Mouse (Mus musculus): Measurements from ENCODE around the gene Lpcat4. TPM values are rescaled to one million over a fixed set of nuclear protein-coding genes. Genes with fewer than 3 reads are reported as not detected.
A peak's percentile ranks its signal among the peaks of the same experiment; 100 is the strongest.

Gene Lpcat4
- polyA plus RNA-seq, 1 experiment from 2014 or later: 8.4 TPM

DNA sequence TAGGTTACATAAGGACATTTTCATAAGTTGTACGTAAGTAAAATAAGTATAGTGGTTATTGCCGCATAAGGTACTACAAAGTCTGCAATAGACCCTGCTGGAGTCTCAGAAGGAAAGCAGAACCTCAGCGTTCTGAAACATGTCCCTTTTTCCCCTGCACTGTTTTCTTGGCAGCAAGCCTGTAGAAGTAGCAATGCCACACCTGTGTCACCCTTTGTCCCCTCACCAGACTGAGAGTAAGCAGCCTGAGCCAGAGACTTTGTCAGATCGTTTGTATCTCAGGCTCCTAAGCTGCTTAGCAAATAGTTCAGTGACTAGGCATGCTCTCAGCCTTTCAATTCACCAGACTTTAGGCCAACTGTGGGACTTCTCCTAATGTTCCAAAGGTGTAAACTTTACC, 47.8 kb downstream of the Lpcat4 start:
- peak; percentile 68 for ATAC-seq
- Histone ChIP-seq H3K27me3 (replicated peaks; ENCODE audit: control insufficient read depth, insufficient read depth, low read length) (no peaks in the 10 kb centered on the region), H3K27ac (ENCODE audit: low read depth, low read length) (peak overlapping the region; percentile 62), H3K4me1 (replicated peaks; ENCODE audit: control insufficient read depth, insufficient read depth, low read length) (no peaks in the 10 kb centered on the region), H3K9ac (ENCODE audit: low read depth, low read length) (no peak overlapping the region), H3K9me3 (ENCODE audit: control insufficient read depth) (no peaks in the 10 kb centered on the region), H3K36me3 (ENCODE audit: control insufficient read depth, insufficient read depth) (no peaks in the 10 kb centered on the region), H3K4me3 (ENCODE audit: low read depth, low read length) (no peak overlapping the region), H3K4me2 (replicated peaks; ENCODE audit: low read depth) (peak overlapping the region; percentile 45; the same call in 1 of the 2 replicates)
- 37% methylated on average over 4 of the region's 4 CpGs for WGBS
- no peak for TF ChIP-seq CTCF (IDR thresholded peaks at IDR 0.05; ENCODE audit: low read depth)

DNA sequence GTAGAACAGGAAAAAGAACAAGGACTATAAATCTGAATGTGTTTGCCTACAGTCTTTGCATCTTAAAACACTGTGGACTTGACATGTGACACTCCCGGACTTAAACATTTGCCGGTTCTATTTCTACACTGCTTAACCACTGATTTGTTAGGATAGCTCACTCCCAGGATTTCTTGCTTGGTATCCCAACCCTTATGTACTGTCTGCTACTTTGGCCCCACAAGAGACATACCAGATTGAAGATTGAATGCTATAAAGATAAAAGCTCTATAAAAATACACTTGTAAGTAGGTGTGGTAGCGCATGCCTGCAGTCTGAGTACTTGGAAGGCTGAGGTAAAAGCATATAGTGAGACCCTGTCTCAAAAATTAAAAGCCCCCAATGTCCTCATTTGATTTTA, 50.2 kb downstream of the Lpcat4 start:
- Histone ChIP-seq H3K36me3 (ENCODE audit: control insufficient read depth, insufficient read depth) (0 out of 2 replicates have a peak, but pooled peaks cover 6% of the 10 kb centered on the region), H3K9ac (ENCODE audit: low read depth, low read length) (no peak overlapping the region), H3K27ac (ENCODE audit: low read depth, low read length) (no peak overlapping the region), H3K27me3 (replicated peaks; ENCODE audit: control insufficient read depth, insufficient read depth, low read length) (no peaks in the 10 kb centered on the region), H3K4me1 (replicated peaks; ENCODE audit: control insufficient read depth, insufficient read depth, low read length) (no peaks in the 10 kb centered on the region), H3K4me2 (replicated peaks; ENCODE audit: low read depth) (no peak overlapping the region; the same call in 1 of the 2 replicates), H3K9me3 (ENCODE audit: control insufficient read depth) (no peaks in the 10 kb centered on the region), H3K4me3 (ENCODE audit: low read depth, low read length) (no peak overlapping the region)
- WGBS: 27% methylated on average over 3 of the region's 3 CpGs
- ATAC-seq: peak; percentile 53; the same call in 1 of the 2 replicates
- TF ChIP-seq CTCF (IDR thresholded peaks at IDR 0.05; ENCODE audit: low read depth): no peak

DNA sequence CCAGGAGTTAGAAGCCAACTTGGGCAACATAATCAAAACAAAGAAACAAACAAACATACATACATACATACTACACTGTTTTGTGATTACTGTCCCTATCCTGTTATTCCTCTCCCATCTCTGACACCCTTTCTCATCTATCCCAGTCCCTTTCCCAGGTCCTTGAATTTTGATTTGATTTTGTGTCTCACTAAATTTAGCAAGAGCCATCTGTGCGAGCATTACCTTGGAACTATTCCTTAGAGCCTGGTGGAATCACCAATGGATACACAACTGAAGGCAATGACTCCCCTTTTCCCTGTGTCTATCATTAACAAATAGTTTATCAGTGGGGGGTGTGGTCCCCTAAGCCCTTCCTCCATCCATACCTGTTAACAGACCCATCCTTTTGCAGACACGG, 53.6 kb downstream of the Lpcat4 start:
- no peaks in the 10 kb centered on the region for H3K4me1 ChIP-seq (replicated peaks; ENCODE audit: control insufficient read depth, insufficient read depth, low read length)
- H3K4me3 ChIP-seq (ENCODE audit: low read depth, low read length): no peak overlapping the region
- no peaks in the 10 kb centered on the region for H3K9me3 ChIP-seq (ENCODE audit: control insufficient read depth)
- 81% methylated on average over 2 of the region's 2 CpGs for WGBS
- H3K27ac ChIP-seq (ENCODE audit: low read depth, low read length): no peak overlapping the region
- H3K4me2 ChIP-seq (replicated peaks; ENCODE audit: low read depth): no peak overlapping the region
- no peak overlapping the region for H3K9ac ChIP-seq (ENCODE audit: low read depth, low read length)
- 0 out of 2 replicates have a peak, but pooled peaks cover 6% of the 10 kb centered on the region for H3K36me3 ChIP-seq (ENCODE audit: control insufficient read depth, insufficient read depth)
- TF ChIP-seq CTCF (IDR thresholded peaks at IDR 0.05; ENCODE audit: low read depth): no peak
- no peak for ATAC-seq
- no peaks in the 10 kb centered on the region for H3K27me3 ChIP-seq (replicated peaks; ENCODE audit: control insufficient read depth, insufficient read depth, low read length)

DNA sequence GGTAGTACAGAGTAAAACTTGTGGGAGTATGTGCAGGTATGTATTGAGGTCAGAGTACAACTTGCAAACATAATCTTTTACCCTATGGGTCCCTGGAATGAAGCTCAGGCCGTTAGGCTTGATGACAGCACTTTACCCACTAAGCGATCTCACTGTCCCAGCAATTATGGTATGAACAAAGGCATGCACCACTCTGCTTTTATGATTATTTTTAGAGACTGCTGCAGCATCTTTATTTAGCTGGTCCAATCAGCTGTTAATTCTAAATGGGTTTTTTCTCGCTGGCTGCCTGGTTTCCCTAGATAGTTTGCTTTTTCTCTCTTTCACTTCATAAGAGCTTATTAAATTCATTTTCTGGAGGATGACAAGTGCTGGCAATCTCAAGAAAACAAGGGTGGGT, 56.9 kb downstream of the Lpcat4 start:
- ATAC-seq: no peak

More for the DNA sequence above, 56.9 kb downstream of the Lpcat4 start:
- H3K9ac ChIP-seq (ENCODE audit: low read depth, low read length): no peak overlapping the region
- TF ChIP-seq CTCF (IDR thresholded peaks at IDR 0.05; ENCODE audit: low read depth): no peak
- H3K9me3 ChIP-seq (ENCODE audit: control insufficient read depth): no peaks in the 10 kb centered on the region
- WGBS: 47% methylated on average over 3 of the region's 3 CpGs
- H3K4me1 ChIP-seq (replicated peaks; ENCODE audit: control insufficient read depth, insufficient read depth, low read length): 0 out of 2 replicates have a peak, but pooled peaks cover 6% of the 10 kb centered on the region
- 0 out of 2 replicates have a peak, but pooled peaks cover 6% of the 10 kb centered on the region for H3K36me3 ChIP-seq (ENCODE audit: control insufficient read depth, insufficient read depth)
- H3K27me3 ChIP-seq (replicated peaks; ENCODE audit: control insufficient read depth, insufficient read depth, low read length): no peaks in the 10 kb centered on the region
- H3K4me3 ChIP-seq (ENCODE audit: low read depth, low read length): no peak overlapping the region
- no peak overlapping the region for H3K4me2 ChIP-seq (replicated peaks; ENCODE audit: low read depth)
- no peak overlapping the region for H3K27ac ChIP-seq (ENCODE audit: low read depth, low read length)

Other genes with a start within 250 kb of the Lpcat4 start
- gene Olfr1309, start 249.2 kb upstream of the Lpcat4 start, polyA plus RNA-seq (2015; fragmentation: Nextera tagmentation; extraction: Ambion mirVana): not detected in 2 replicates
- gene Olfr1310, start 226.8 kb upstream of the Lpcat4 start, polyA plus RNA-seq (2015; fragmentation: Nextera tagmentation; extraction: Ambion mirVana): not detected in 2 replicates
- not detected in 2 replicates for gene Olfr1311, start 215.1 kb upstream of the Lpcat4 start, polyA plus RNA-seq (2015; fragmentation: Nextera tagmentation; extraction: Ambion mirVana)
- gene Olfr1312, start 189.2 kb upstream of the Lpcat4 start, polyA plus RNA-seq (2015; fragmentation: Nextera tagmentation; extraction: Ambion mirVana): not detected in 2 replicates
- not detected in 2 replicates for gene Olfr1313, start 161.6 kb upstream of the Lpcat4 start, polyA plus RNA-seq (2015; fragmentation: Nextera tagmentation; extraction: Ambion mirVana)
- not detected in 2 replicates for gene Olfr1314, start 142.7 kb upstream of the Lpcat4 start, polyA plus RNA-seq (2015; fragmentation: Nextera tagmentation; extraction: Ambion mirVana)
- gene Olfr1315-ps1, start 124.0 kb upstream of the Lpcat4 start, polyA plus RNA-seq (2015; fragmentation: Nextera tagmentation; extraction: Ambion mirVana): not detected in 2 replicates
- gene Olfr1316, start 104.5 kb upstream of the Lpcat4 start, polyA plus RNA-seq (2015; fragmentation: Nextera tagmentation; extraction: Ambion mirVana): not detected in 2 replicates
- gene Olfr1317, start 99.1 kb upstream of the Lpcat4 start, polyA plus RNA-seq (2015; fragmentation: Nextera tagmentation; extraction: Ambion mirVana): not detected in 2 replicates
- gene Olfr1318, start 85.3 kb upstream of the Lpcat4 start, polyA plus RNA-seq (2015; fragmentation: Nextera tagmentation; extraction: Ambion mirVana): not detected in 2 replicates
- 0.03 TPM in 1 of 2 replicates, not detected in the other for gene Nutm1, start 19.8 kb downstream of the Lpcat4 start, polyA plus RNA-seq (2015; fragmentation: Nextera tagmentation; extraction: Ambion mirVana)
- gene Nop10, start 22.5 kb downstream of the Lpcat4 start, polyA plus RNA-seq (2015; fragmentation: Nextera tagmentation; extraction: Ambion mirVana): 114 and 120 TPM in 2 replicates
- gene Slc12a6, start 26.4 kb downstream of the Lpcat4 start, polyA plus RNA-seq (2015; fragmentation: Nextera tagmentation; extraction: Ambion mirVana): 6.9 and 8.0 TPM in 2 replicates
- not detected in 2 replicates for gene Gm21985, start 26.8 kb downstream of the Lpcat4 start, polyA plus RNA-seq (2015; fragmentation: Nextera tagmentation; extraction: Ambion mirVana)
- 91.9 and 102 TPM in 2 replicates for gene Emc4, start 128.6 kb downstream of the Lpcat4 start, polyA plus RNA-seq (2015; fragmentation: Nextera tagmentation; extraction: Ambion mirVana)
- 16.9 and 17.0 TPM in 2 replicates for gene Katnbl1, start 139.7 kb downstream of the Lpcat4 start, polyA plus RNA-seq (2015; fragmentation: Nextera tagmentation; extraction: Ambion mirVana)
- gene Emc7, start 215.5 kb downstream of the Lpcat4 start, polyA plus RNA-seq (2015; fragmentation: Nextera tagmentation; extraction: Ambion mirVana): 20.0 and 20.6 TPM in 2 replicates
- gene Chrm5, start 241.3 kb downstream of the Lpcat4 start, polyA plus RNA-seq (2015; fragmentation: Nextera tagmentation; extraction: Ambion mirVana): not detected in 2 replicates